Mouse (Mus musculus) G1E (cell line): ENCODE measurements around the gene Tbx21.

Experiments used
- CTCF ChIP-seq: IDR thresholded peaks from 2 replicates; pipeline ENCODE4 v1.5.1; 2012; ENCODE audit warnings: low read depth, low read length, inconsistent platforms, mixed read lengths
- GATA1 ChIP-seq: IDR thresholded peaks from 2 replicates; pipeline ENCODE4 v1.6.1; 2012; ENCODE audit warnings: borderline replicate concordance, low read length, inconsistent platforms, mixed read lengths
- GATA2 ChIP-seq: IDR thresholded peaks from 2 replicates; pipeline ENCODE4 v1.6.1; 2012; ENCODE audit warnings: low read depth, low read length, inconsistent platforms, borderline replicate concordance
- POLR2AphosphoS5 ChIP-seq: IDR thresholded peaks from 2 replicates; pipeline ENCODE4 v1.6.1; 2012; ENCODE audit warnings: low read depth, low read length, inconsistent platforms; ENCODE audit not compliant: insufficient replicate concordance
- TAL1 ChIP-seq: conservative IDR thresholded peaks from 2 replicates; pipeline ENCODE4 v1.6.1; 2012; ENCODE audit warnings: low read depth, low read length, inconsistent platforms, mixed read lengths

DNA sequence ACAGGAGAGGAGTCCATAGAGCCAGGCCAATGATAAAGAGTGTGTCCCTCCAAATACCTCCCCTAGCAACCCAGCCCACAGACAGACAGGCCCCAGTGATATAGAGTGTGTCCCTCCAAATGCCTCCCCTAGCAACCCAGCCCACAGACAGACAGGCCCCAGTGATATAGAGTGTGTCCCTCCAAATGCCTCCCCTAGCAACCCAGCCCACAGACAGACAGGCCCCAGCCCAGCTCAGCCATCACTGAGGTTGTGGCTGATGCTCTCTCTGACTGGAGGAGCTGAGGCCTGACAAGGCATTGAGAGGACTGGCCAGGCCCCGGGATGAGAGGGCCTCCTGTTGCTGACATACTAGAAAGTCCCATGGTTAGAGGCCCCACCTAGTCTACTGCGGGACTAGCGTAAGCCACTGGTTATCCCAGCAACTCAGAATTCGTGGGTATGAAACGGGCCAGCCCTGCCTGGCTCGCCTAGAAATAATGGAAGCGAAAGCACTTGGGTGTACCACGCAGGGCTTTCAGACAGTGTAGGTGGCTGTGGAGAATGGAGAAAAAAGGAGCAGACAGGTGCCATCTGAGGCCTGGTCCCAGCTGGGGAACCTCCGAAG lies 2.5 kb downstream of the Tbx21 start:
- TF ChIP-seq CTCF (no peak), GATA1 (no peak), POLR2AphosphoS5 (no peak), TAL1 (no peak), GATA2 (no peak)
